ENCODE assay signal across 7 mouse cellular contexts in the genomic region with DNA sequence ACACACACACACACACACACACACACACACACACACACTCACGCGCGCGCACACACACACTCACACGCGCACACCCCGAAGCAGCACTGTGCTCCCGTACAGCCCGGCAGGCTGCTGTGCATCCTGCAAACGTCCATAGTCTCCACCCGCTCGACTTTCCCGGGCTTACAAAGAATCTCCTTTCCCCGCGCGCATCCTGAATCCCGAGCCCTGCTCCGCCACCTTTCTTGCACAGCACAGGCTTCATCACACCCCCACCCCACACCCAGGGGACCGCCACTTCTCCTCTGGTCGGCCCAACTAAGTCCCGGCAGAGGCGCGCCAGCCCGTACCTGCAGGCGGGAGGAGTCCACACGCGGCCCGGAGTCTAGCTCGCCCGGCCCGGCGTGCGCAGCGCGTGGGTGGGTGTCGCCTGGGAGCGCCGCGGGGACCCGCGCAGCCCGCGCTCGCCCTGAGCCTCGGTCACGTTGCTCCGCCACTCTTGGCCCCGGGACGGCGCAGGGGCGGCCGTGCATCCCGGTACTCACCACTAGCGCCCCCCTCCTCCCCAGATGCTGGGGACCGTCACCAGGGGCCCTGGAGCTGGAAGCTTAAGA.
DNase-seq lines count a peak whose midpoint lies in the region; ATAC-seq lines count a peak whose summit lies in the region.

No protein-coding gene starts in this region.

- H3K9ac ChIP-seq in forebrain, embryonic 13.5 days, result peak overlapping the region; percentile 87

- H3K4me2 ChIP-seq in forebrain, embryonic 13.5 days, result peak overlapping the region; percentile 87

- peak overlapping the region; percentile 79 for H3K4me3 ChIP-seq in forebrain, embryonic 13.5 days

- peaks cover 11% of the 10 kb centered on the region for H3K4me1 ChIP-seq in forebrain, embryonic 13.5 days

- no peaks in the 10 kb centered on the region for H3K9me3 ChIP-seq in forebrain, embryonic 13.5 days (replicated peaks)

- DNase-seq in WW6 (ENCODE audit: low read depth, low spot score), result peak; percentile 58
- DNase-seq in heart, postnatal 10 days, result peak; percentile 38 to 40
- peak; percentile 37 to 38 for DNase-seq in layer of hippocampus, postnatal 14 days (ENCODE audit: low spot score in 2 of 2)
- DNase-seq in skeletal muscle tissue, adult 2 months (ENCODE audit: low read depth, low spot score), result peak; percentile 13

- H3K27me3 ChIP-seq in forebrain, embryonic 13.5 days, result no peaks in the 10 kb centered on the region

- 0% methylated on average over 51 of the region's 55 CpGs for WGBS in forebrain, embryonic 13.5 days

- H3K36me3 ChIP-seq in forebrain, embryonic 13.5 days (ENCODE audit: poor library complexity, severe bottlenecking), result no peaks in the 10 kb centered on the region

- intact Hi-C loops in heart, postnatal 10 days (cut with DNase I), result loop anchor here (10.0 kb wide), 1 partner anchor 289 kb away; the partner anchor contains the start of gene Tenm3

- peak; percentile 53; the same call in 1 of the 2 replicates for ATAC-seq in cerebellum, adult (ENCODE audit: insufficient number of reproducible peaks, low FRiP score, low TSS enrichment)
- ATAC-seq in forebrain, embryonic 13.5 days, result peak; percentile 85
- 0 out of 2 replicates have a peak, but pooled peaks have one; percentile 44 for ATAC-seq in megakaryocyte progenitor cell, adult 5-6 weeks (replicated peaks; ENCODE audit: poor library complexity)

- H3K27ac ChIP-seq in forebrain, embryonic 13.5 days, result peak overlapping the region; percentile 93

Comparison
In these comparisons a context has a peak if more than half of its experiments do, and no peak if none do; other contexts are left out.
1. Peak in every context shown above with its lines: DNase-seq, ATAC-seq, H3K4me3 ChIP-seq and H3K27ac ChIP-seq.